Mouse (Mus musculus) CH12.LX (cell line): ENCODE measurements around the gene Phf20. TPM values are rescaled to one million over a fixed set of nuclear protein-coding genes. Genes with fewer than 3 reads are reported as not detected.

Experiments used
- DNase-seq: peaks from one replicate; pipeline ENCODE4 v3.0.0-alpha.2; 2013; ENCODE audit errors: extremely low read depth
- H3K27ac ChIP-seq: 2 replicates; pipeline ENCODE4 v1.5.1; 2012; ENCODE audit warnings: low read depth, mild to moderate bottlenecking, control low read depth, moderate library complexity; ENCODE audit not compliant: insufficient read depth
- H3K27me3 ChIP-seq: replicated peaks from 2 replicates; pipeline ENCODE3; 2012; ENCODE audit warnings: inconsistent platforms
- H3K36me3 ChIP-seq, 2 experiments: replicated peaks in 1 of 2; 2 replicates each; pipeline versions ENCODE3 to v1.6.1; 2012; ENCODE audit warnings: inconsistent platforms in 1 of 2, low read length in 1 of 2, mild to moderate bottlenecking in 1 of 2, mixed read lengths in 1 of 2, moderate library complexity in 1 of 2; ENCODE audit not compliant: control insufficient read depth in 1 of 2, insufficient read depth in 1 of 2
- H3K4me1 ChIP-seq, 2 experiments: 2 replicates each; pipeline ENCODE4 v1.6.1; 2012; ENCODE audit warnings: inconsistent platforms in 1 of 2, moderate library complexity in 1 of 2; ENCODE audit not compliant: insufficient read depth in 2 of 2, control insufficient read depth in 1 of 2
- H3K4me2 ChIP-seq: 2 replicates; pipeline ENCODE4 v1.6.1; 2012; ENCODE audit warnings: low read depth, mild to moderate bottlenecking, control low read depth; ENCODE audit not compliant: poor library complexity, insufficient read depth, severe bottlenecking
- H3K4me3 ChIP-seq, 3 experiments: fragments of 150-350 bp in 1 of 3; sonication (generic) in 1 of 3; replicated peaks in 1 of 3; 2 replicates each; pipeline versions ENCODE3 to v1.5.1; 2011 to 2012; ENCODE audit warnings: low read depth in 2 of 3, low read length in 2 of 3, mild to moderate bottlenecking in 2 of 3, moderate library complexity in 2 of 3, control low read depth in 1 of 3, improper control_type of control experiment in 1 of 3, inconsistent platforms in 1 of 3, mixed read lengths in 1 of 3; ENCODE audit not compliant: poor library complexity in 1 of 3
- H3K79me2 ChIP-seq: replicated peaks from 2 replicates; pipeline ENCODE4 v1.6.1; 2012; ENCODE audit warnings: mild to moderate bottlenecking, moderate library complexity; ENCODE audit not compliant: control insufficient read depth, poor library complexity, insufficient read depth, severe bottlenecking; ENCODE audit errors: extremely low read depth
- H3K9ac ChIP-seq: 2 replicates; pipeline ENCODE4 v1.6.1; 2012; ENCODE audit warnings: low read depth, mild to moderate bottlenecking, control low read depth, moderate library complexity; ENCODE audit not compliant: insufficient read depth
- H3K9me3 ChIP-seq: replicated peaks from 2 replicates; pipeline ENCODE3; 2012; ENCODE audit warnings: low read length, inconsistent platforms, mixed read lengths
- BHLHE40 ChIP-seq: IDR thresholded peaks from 2 replicates; pipeline ENCODE4 v1.6.1; 2011; ENCODE audit warnings: mild to moderate bottlenecking, low read depth, low read length, improper control_type of control experiment
- CHD2 ChIP-seq: IDR thresholded peaks from 2 replicates; pipeline ENCODE4 v1.6.1; 2011; ENCODE audit warnings: low read length, improper control_type of control experiment
- HCFC1 ChIP-seq: IDR thresholded peaks from 2 replicates; pipeline ENCODE4 v1.6.1; 2012; ENCODE audit warnings: low read depth, mild to moderate bottlenecking, inconsistent platforms, low read length, improper control_type of control experiment
- IRF4 ChIP-seq: IDR thresholded peaks from 2 replicates; pipeline ENCODE4 v1.6.1; 2014; ENCODE audit warnings: low read depth, mild to moderate bottlenecking, inconsistent platforms, low read length, improper control_type of control experiment
- JUND ChIP-seq: conservative IDR thresholded peaks from 2 replicates; pipeline ENCODE4 v1.6.1; 2011; ENCODE audit warnings: low read depth, low read length, improper control_type of control experiment
- MAFK ChIP-seq: IDR thresholded peaks from 2 replicates; pipeline ENCODE4 v1.6.1; 2011; ENCODE audit warnings: low read length, improper control_type of control experiment; ENCODE audit not compliant: insufficient replicate concordance
- MAX ChIP-seq: IDR thresholded peaks from 2 replicates; pipeline ENCODE4 v1.6.1; 2011; ENCODE audit warnings: low read length, improper control_type of control experiment
- MAZ ChIP-seq: IDR thresholded peaks from 2 replicates; pipeline ENCODE4 v1.6.1; 2012; ENCODE audit warnings: low read depth, mild to moderate bottlenecking, inconsistent platforms, low read length, improper control_type of control experiment, moderate library complexity
- MEF2A ChIP-seq: IDR thresholded peaks from 2 replicates; pipeline ENCODE4 v1.6.1; 2014; ENCODE audit warnings: low read depth, mild to moderate bottlenecking, inconsistent platforms, low read length, improper control_type of control experiment, borderline replicate concordance
- MXI1 ChIP-seq: IDR thresholded peaks from 2 replicates; pipeline ENCODE4 v1.6.1; 2011; ENCODE audit warnings: mild to moderate bottlenecking, low read depth, low read length, improper control_type of control experiment
- MYC ChIP-seq: IDR thresholded peaks from 2 replicates; pipeline ENCODE4 v1.6.1; 2011; ENCODE audit warnings: low read depth, mild to moderate bottlenecking, improper control_type of control experiment, low read length
- NELFE ChIP-seq: IDR thresholded peaks from 2 replicates; pipeline ENCODE4 v1.6.1; 2011; ENCODE audit warnings: low read depth, low read length, improper control_type of control experiment
- NRF1 ChIP-seq: IDR thresholded peaks from 2 replicates; pipeline ENCODE4 v1.6.1; 2014; ENCODE audit warnings: low read depth, mild to moderate bottlenecking, inconsistent platforms, low read length, improper control_type of control experiment, moderate library complexity
- POLR2AphosphoS2 ChIP-seq: IDR thresholded peaks from 2 replicates; pipeline ENCODE4 v1.6.1; 2011; ENCODE audit warnings: low read depth, low read length, improper control_type of control experiment
- SIN3A ChIP-seq: IDR thresholded peaks from 2 replicates; pipeline ENCODE4 v1.6.1; 2012; ENCODE audit warnings: low read length, improper control_type of control experiment, inconsistent platforms
- SMC3 ChIP-seq: IDR thresholded peaks from 2 replicates; pipeline ENCODE4 v1.6.1; 2011; ENCODE audit warnings: low read depth, low read length, improper control_type of control experiment
- TBP ChIP-seq: conservative IDR thresholded peaks from 2 replicates; pipeline ENCODE4 v1.6.1; 2011; ENCODE audit warnings: low read depth, low read length, improper control_type of control experiment
- TCF12 ChIP-seq: IDR thresholded peaks from 2 replicates; pipeline ENCODE4 v1.6.1; 2014; ENCODE audit warnings: low read depth, mild to moderate bottlenecking, inconsistent platforms, low read length, improper control_type of control experiment
- UBTF ChIP-seq: IDR thresholded peaks from 2 replicates; pipeline ENCODE4 v1.6.1; 2012; ENCODE audit warnings: low read depth, mild to moderate bottlenecking, inconsistent platforms, low read length, improper control_type of control experiment, moderate library complexity
- USF1 ChIP-seq: IDR thresholded peaks from 2 replicates; pipeline ENCODE4 v1.6.1; 2014; ENCODE audit warnings: low read depth, mild to moderate bottlenecking, inconsistent platforms, low read length, improper control_type of control experiment
- USF2 ChIP-seq: conservative IDR thresholded peaks from 2 replicates; pipeline ENCODE4 v1.6.1; 2011; ENCODE audit warnings: low read depth, low read length, improper control_type of control experiment
- ZC3H11A ChIP-seq: IDR thresholded peaks from 2 replicates; pipeline ENCODE4 v1.6.1; 2012; ENCODE audit warnings: low read depth, mild to moderate bottlenecking, inconsistent platforms, low read length, improper control_type of control experiment
- ZMIZ1 ChIP-seq: IDR thresholded peaks from 2 replicates; pipeline ENCODE4 v1.6.1; 2012; ENCODE audit warnings: low read depth, mild to moderate bottlenecking, inconsistent platforms, low read length, improper control_type of control experiment
- ZNF384 ChIP-seq: IDR thresholded peaks from 2 replicates; pipeline ENCODE4 v1.6.1; 2012; ENCODE audit warnings: low read depth, low read length, improper control_type of control experiment, inconsistent platforms
- dilution Hi-C: fragments of 300-500 bp; cut with MboI; formaldehyde crosslinking; loops from 2 replicates; pipeline ENCODE4 v1.14.3; 2020; ENCODE audit warnings: low sequenced_read_pairs; ENCODE audit not compliant: extremely low pct_unique_long_range_greater_than_20kb, extremely low pct_ligation_motif_present
- in situ Hi-C: fragments of 300-500 bp; cut with MboI; formaldehyde crosslinking; loops from 3 replicates; pipeline ENCODE4 v1.14.3; 2019; ENCODE audit warnings: low sequenced_read_pairs, low pct_ligation_motif_present, low pct_unique_long_range_greater_than_20kb, mixed read lengths
- polyA plus RNA-seq: library from polyadenylated mRNA; unstranded; fragments of >175 nt; gene quantifications from 2 replicates; pipeline ENCODE4 v1.2.1, GENCODE M21; 2012; ENCODE audit warnings: low read depth; ENCODE audit not compliant: insufficient read length
- total RNA-seq, 2 experiments: library from RNA; depleted of rRNA; stranded (reverse); fragments of 300-350 nt in 1 of 2; fragments of >200 nt in 1 of 2; gene quantifications; 2 replicates each; pipeline ENCODE4 v1.2.3; 2012 to 2014

Gene Phf20
- total and polyA plus RNA-seq, 3 experiments: 11.7 to 17.6 (median 13.3) TPM

GRCm38 (mm10) chr2:156235847-156236246 is 39.6 kb downstream of the Phf20 start:
- Histone ChIP-seq H3K4me3 (no peak overlapping the region), H3K27ac (no peak overlapping the region), H3K4me1 (peaks cover 13 to 34% of the 10 kb centered on the region in 2 experiments), H3K27me3 (no peaks in the 10 kb centered on the region), H3K9ac (no peak overlapping the region), H3K9me3 (no peaks in the 10 kb centered on the region), H3K36me3 (peaks cover 20 to 59% of the 10 kb centered on the region in 2 experiments), H3K4me2 (no peak overlapping the region), H3K79me2 (no peaks in the 10 kb centered on the region; the same call in 1 of the 2 replicates)
- in situ Hi-C loops (no loop called here), dilution Hi-C loops (no loop called here)
- TF ChIP-seq ZNF384: no peak
- no peak for TF ChIP-seq NELFE
- no peak for TF ChIP-seq HCFC1
- no peak for TF ChIP-seq USF2
- TF ChIP-seq ZMIZ1: no peak
- TF ChIP-seq MAZ: no peak
- TF ChIP-seq USF1: no peak
- TF ChIP-seq MAX: no peak
- TF ChIP-seq SIN3A: no peak
- no peak for TF ChIP-seq MYC
- TF ChIP-seq NRF1: no peak
- TF ChIP-seq MAFK: no peak
- no peak for TF ChIP-seq POLR2AphosphoS2
- no peak for TF ChIP-seq UBTF
- no peak for TF ChIP-seq TCF12
- no peak for TF ChIP-seq MEF2A
- TF ChIP-seq JUND: no peak
- no peak for TF ChIP-seq MXI1
- TF ChIP-seq IRF4: no peak
- TF ChIP-seq CHD2: no peak
- no peak for DNase-seq

DNA sequence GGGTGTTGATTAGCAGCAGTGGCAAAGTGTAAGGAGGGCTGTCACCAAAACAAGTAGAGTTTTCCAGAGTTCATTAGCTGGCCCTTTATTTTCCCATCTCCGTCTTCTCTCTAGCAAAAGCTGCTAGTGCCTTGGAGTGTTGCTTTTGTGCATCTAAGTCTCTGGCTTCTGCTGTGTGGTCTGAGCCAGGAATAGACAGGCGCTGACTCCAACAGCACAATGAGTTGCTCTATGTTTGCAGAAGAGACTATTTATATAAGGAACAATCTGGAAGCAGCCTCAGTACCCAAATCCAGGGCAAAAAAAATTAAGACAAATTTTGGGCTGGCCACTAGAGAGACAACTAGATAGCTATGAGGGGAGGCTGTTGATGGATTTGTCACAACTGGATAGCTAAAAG is 45.4 kb downstream of the Phf20 start:
- dilution Hi-C loops (no loop called here), in situ Hi-C loops (no loop called here)
- Histone ChIP-seq H3K4me3 (no peak overlapping the region), H3K4me1 (peaks cover 2 to 7% of the 10 kb centered on the region in 2 experiments; a peak in 2 of 4 replicates), H3K36me3 (peaks cover 17 to 61% of the 10 kb centered on the region in 2 experiments), H3K79me2 (peaks cover 4% of the 10 kb centered on the region; the same call in 1 of the 2 replicates), H3K27ac (no peak overlapping the region), H3K9ac (no peak overlapping the region), H3K4me2 (no peak overlapping the region), H3K9me3 (no peaks in the 10 kb centered on the region), H3K27me3 (no peaks in the 10 kb centered on the region)
- DNase-seq: no peak
- TF ChIP-seq MAFK (no peak), USF1 (no peak), SMC3 (no peak), IRF4 (no peak), NRF1 (no peak), ZMIZ1 (no peak), ZC3H11A (no peak), BHLHE40 (no peak), MAX (no peak), TBP (no peak), MYC (no peak), NELFE (no peak)
- TF ChIP-seq, all 38 proteins: peak for 0
